Mouse (Mus musculus) heart, adult 9 months (tissue): ENCODE data around the gene Mtx1.

Source experiments
- DNase-seq, 2 experiments: peaks; one replicate each; pipeline ENCODE4 v3.0.0; 2022; ENCODE audit warnings: low spot score in 2 of 2

The Mtx1 gene

DNA sequence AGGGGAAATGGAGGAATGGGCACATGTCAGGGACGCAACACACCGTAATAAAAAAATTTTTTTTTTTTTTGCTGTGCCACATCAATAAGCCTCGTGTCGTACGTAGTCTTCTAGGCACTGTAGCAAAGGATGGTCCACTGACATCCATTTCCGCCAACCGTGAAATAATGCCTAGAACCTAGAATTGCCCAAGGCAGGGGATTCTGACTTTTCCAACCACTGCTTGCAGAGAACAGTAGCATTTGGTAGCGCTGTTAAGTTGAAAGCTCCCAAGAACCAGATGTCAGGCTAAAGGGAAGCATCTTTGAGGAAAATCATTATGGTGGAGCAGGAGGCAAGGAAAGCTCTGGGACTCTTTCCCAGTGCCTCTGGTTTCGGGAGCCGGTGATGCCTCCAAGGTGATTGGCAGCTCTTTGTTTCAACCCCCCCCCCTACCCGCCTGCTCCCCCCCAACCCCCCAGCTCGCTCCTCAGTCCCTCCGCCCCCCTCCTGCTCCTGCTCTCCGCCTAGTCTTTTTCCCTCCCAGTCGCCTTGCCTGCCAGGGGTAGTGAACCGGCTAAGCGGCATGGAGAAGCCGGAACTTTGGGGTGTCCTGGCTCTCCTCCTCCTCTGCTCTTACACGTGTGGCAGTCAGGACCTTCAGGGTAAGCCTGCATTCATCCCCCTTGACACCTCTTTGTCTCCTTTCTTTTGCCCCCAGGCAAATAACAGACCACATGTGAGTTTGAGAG is 12.0 kb downstream of the Mtx1 start, which contains the start of gene Thbs3:
Gene Thbs3, plus strand, starts transcription at position 500 of the 731 bp plus-strand sequence.
- peak in 1 of 2 experiments; percentile 28 for DNase-seq

DNA sequence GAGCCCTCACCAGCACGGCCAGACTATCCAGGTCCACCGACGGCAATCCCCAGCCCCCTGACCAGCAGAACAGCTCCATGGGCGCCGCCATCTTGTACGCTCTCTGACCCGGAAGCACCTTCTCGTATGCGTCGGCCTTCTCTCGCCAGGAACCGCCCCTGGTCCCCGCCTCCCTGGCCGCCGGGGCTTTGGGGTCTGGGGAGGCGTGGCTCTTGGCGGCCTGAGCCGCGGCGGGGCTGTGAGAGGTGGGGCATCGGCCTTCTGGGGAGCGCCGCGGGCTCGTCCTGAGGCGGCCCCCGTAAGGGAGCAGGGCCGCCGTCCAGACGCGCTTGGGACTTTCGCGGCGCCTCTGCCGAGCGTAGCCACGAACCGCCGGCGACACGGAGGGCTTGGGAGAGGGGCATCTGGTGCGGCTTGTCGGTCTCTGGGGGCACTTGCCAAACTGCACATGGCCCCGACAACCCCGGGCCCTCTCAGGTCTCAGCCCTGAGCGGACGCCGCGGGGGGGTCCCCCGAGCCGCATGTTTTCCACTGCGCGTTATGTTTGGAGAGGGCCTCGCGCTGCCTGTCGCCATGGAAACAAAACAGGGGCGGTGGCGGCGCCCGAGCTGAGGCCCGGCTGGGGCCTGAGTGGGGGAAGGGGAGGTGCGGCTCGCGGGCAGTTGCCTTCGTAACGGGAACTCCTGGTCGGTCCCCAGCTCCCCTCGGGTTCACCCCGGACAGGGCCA is 12.9 kb downstream of the Mtx1 start:
- DNase-seq = peak; percentile 94 to 96

DNA sequence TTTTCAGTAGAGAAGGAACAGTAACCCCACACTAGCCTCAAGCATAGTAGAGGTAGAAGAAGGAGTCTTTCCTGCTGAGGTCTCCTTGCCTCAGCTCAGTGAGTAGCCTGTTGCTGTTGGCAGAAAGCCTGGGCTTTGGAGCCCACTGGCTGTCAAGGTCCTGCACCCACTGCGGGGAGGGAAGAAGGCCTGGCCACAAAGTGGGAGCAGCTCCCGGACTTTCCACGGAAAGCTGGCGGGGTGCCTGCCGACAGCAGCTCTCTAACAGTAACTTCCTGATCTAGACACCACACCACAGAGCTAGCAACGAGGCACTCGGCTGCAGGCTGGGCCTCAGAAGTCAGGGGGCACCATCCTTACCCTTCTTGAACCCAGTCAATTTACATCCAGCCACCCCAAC is 16.2 kb downstream of the Mtx1 start:
- DNase-seq = no peak

DNA sequence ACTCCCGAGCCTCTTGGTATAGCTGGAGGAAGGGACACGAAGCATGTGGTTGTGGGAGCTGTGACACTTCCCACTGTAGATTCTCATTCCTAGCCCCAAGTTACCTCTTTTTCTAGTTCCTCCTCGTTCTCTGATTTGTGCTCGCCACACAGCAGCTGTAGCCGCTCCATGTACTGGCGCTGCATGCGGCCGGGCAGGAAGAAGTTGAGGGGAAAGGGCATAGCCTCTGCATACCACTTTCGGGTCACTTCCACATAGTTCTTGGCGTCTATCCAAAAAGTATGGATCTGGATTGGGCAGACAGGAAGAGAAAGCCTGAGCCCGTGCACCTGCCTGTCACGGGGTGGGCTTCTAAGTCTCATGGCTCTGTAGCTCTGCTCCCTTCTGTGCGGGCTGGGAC is 16.7 kb downstream of the Mtx1 start:
- DNase-seq = no peak

DNA sequence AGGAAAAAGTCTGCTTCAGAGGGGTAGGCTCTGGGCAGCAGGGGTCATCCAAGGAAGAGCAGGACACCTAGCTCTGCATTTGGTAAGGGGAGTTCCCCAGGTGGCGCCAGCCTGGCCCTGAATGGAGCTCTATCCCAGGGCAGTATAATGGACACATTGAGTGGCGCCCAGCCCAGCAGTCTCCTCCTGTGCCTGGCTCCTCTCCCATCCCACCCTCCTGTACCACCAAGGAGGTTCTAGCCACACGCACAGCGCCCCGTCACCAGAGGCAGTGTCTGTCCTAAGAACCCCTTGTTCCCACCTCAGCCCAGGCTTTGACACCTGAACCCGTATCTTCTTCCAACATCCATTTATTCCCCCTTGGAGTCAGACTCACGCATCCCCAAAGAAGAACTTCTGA is 17.2 kb downstream of the Mtx1 start:
- DNase-seq = no peak

DNA sequence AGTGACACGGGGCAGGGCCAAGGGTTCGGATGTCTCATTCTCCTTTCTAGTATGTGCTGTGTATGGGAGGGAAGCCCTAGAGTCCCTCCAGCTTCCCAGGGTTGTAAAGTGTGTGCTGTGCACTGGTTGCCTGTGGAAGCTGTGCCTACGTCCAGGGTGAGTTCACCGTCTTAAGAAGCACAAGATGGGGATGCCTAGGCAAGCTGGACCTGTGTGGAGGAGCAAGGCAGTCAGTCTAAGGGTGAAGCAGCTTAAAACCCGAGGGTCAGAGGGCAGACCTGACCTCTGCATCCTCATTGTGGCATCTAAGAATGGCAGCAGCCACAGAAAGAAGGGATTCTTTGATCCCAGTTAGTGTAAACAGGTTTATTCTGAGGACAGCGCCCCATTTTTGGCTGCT is 18.2 kb downstream of the Mtx1 start:
- no peak for DNase-seq

DNA sequence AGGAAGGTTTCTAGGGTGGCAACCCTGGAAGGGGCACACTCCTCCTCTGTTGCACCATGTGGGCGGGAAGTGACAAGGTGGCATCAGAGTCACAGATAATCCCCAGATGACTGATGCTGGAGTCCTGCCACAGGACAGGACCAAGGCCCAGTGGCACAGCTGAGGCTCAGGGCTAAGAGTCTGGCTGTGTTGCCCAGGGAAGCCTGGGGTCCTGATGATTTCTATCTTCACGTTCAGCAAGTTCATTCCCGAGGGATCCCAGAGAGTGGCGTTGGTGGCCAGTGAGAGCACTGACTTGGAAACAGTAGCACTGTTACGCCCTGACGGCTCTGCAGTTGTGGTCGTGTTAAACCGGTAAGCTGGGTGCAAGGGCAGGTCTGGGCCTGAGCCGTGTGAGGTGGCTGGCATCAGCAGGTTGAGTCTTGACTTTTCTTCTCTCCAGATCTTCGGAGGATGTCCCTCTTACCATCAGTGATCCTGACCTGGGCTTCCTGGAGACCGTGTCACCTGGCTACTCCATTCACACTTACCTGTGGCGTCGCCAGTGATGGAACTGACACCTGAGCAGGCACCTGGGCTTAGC is 18.7 kb downstream of the Mtx1 start:
- no peak for DNase-seq

DNA sequence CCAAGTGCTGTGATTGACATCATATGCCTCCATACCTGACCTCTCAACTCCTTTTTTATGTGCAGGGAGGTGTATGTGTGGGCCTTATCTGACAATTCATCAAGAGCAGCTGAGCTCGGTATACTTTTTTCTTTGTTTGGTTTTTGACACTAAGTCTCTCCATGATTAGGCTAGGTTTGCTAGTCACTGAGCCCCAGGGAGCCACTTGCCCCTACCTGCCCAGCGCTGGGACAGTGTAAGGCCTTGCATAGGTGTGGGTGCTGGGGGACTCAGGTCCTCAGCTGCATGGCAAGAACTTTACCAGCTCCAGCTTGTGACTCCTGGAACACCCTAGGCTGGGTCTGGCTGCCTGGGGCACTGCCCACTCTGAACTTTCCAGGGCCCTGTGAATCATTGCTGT is 20.2 kb downstream of the Mtx1 start:
- DNase-seq = no peak

DNA sequence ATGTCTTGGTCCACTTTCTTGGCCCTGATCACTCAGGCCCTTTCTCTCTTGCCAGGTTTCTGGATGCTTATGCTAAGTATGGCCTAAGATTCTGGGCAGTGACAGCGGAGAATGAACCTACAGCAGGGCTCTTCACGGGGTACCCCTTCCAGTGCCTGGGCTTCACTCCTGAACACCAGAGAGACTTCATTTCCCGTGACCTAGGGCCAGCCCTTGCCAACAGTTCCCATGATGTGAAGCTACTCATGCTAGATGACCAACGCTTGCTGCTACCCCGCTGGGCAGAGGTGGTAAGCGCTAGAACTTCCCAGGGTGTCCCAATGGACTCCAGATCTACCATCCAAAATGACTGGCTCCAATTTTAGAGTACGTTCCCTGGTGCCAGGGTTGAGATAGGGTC is 20.8 kb downstream of the Mtx1 start:
- DNase-seq = no peak

DNA sequence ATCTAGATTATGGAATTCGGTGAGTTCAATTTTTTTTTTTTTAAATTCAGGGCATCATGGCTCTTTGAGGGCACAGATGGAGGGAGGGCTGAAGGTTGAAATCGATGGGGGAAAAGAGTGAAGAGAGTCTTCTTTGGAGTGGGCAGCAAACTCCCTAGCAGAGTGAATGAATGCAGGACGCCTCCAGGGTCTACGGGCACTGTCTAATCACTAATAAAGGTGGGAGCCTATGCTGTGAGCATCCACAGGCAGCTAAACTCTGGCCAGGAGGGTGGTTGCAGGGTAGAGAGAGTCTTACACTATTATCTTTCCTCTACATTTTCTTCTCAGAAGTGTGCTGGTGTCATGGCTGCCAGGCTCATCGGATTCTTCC is 23.8 kb downstream of the Mtx1 start:
- DNase-seq = no peak

DNA sequence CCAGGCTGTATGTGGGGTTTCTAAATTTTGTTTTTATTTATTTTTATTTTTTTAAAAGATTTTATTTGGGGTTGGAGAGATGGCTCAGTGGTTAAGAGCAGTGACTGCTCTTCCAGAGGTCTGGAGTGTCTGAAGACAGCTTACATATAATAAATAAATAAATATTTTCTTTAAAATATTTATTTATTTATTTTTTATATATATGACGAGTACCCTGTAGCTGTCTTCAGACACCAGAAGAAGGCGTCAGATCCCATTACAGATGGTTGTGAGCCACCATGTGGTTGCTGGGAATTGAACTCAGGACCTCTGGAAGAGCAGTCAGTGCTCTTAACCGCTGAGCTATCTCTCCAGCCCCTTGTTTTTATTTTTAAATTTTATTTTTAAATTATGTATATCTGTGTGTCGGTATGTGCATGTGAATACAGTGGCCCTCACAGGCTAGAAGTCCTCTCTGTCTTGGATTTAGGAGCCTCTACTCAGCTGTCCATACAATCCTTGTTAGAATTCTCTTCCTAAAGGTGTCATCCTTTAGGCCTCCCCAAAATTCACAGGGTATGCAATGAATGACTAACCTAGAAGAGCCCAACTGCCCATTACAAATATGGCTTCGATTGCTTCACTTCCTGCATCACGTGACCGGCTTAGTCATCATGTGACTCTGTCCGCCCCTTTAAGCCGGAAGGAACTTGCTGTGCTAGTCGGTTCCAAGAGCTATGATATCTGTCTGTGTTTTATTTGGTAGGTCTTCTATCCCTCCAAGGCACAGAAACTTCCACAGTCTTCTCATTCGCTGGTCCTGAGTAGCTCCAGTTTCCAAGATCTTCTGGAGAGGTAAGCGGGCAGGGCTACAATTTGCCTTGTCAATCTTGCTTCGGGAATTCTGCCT is 24.4 kb downstream of the Mtx1 start, which contains the start of gene Gba:
Gene Gba, plus strand, starts transcription at position 676 of the 889 bp plus-strand sequence.
- DNase-seq = peak; percentile 72 to 87

DNA sequence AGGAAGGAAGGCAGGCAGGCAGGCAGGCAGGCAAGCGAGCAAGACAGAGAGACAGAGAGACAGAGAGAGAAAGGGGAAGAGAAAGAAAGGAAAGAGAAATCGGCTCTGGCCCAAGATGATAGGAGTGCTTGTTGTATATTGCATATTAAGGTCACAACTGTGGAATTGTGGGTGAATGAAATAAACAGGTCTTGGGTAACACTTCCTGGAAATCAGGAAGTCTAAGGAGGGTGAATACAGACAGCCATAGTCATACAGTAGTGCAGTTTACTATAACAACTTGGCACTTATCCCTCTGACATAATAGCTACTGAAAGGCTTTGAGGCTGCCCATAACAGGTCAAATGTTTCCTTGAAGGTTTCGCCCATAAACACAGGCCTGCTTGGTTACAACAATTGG is 27.0 kb downstream of the Mtx1 start:
- DNase-seq = no peak

DNA sequence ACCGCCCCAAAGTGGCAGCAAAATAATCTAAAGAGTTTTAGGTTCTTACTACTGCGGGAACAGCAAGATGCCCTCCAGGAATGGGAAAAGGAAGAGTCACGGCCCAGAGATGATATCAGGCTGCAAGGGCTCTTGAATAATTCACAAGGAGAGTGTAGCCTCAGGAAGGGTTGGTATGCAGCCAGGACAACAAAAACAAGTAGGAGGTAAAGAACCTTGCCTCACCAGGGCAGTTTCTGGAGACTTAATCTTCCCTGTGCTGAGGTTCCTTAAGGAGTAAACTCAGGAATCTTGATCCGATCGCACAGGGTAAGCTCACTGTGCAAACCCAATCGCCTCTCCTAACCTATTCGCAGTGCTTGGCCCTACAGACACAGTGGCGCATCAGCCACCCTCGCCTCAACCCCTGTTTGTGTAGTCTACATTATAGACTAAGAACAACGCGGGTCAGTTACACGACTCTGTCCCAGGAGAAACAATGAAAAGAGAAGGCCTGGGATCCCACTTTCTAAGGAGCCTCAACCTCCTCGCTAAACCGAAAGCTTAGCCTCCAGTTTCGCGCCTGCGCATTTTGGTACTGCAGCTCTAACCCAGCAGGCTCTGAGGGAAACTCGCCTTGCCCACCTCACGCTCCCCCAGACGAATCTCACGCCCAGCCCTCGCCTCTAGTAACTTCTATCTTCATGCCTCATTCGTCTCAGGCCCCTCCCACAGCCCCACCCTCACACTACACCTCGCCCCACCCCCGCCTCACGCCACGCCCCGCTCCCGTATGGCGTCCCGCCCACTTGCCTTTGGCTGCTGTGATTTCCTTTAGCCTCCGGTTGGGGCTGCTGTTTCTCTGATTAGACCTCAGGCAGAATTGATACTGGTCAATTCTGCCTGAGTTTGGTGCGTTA is 30.7 kb downstream of the Mtx1 start:
- peak; percentile 90 for DNase-seq

DNA sequence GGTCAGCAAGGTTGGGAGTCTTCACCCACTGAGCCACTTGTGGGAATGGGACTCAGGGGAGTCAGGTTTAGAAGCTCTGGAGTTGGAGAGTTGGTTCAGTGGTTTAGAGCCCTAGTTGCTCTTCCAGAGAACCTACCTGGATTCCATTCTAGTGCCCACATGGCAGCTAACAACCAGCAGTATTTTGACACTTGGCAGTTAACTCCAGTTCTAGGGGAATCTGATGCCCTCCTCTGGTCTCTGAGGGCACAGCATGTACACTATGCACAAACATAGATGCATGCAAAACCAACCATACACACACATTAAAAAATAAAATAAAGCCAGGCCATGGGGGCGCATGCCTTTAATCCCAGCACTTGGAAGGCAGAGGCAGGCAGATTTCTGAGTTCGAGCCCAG is 33.0 kb downstream of the Mtx1 start:
- DNase-seq = no peak

DNA sequence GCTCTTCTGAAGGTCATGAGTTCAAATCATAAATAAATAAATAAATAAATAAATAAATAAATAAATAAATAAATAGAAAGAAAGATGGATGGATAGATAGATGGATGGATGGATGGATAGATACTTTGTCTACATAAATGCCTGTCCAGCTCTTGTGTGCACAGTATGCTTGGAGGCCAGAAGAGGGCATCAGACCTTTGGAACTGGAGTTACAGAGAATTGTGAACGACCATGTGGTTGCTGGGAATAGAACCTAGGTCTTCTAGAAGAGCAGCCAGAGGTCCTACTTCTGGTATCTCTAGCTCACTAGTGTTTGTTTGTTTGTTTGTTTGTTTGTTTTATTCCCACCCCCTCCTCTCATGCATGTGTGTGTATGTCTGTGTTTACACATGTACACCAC is 33.5 kb downstream of the Mtx1 start:
- DNase-seq = no peak

DNA sequence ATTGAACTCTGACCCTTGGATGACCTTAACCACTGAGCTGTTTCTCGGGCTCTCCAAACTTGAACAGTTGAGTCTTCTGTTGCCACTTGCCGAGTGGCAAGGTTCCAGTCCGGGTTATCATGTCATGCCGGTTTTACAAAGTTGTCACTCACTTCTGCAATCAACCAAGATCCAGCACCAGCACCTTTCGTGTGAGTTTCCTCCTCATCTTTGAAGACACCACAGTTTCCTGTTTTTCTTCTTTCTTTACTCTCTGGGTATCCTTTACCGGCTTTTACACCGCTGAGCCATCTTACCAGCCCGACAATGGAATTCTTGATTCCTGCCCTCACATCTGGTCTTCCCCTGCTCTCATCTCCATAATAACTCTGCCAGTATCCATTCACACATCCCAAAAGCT is 36.5 kb downstream of the Mtx1 start:
- DNase-seq = no peak

DNA sequence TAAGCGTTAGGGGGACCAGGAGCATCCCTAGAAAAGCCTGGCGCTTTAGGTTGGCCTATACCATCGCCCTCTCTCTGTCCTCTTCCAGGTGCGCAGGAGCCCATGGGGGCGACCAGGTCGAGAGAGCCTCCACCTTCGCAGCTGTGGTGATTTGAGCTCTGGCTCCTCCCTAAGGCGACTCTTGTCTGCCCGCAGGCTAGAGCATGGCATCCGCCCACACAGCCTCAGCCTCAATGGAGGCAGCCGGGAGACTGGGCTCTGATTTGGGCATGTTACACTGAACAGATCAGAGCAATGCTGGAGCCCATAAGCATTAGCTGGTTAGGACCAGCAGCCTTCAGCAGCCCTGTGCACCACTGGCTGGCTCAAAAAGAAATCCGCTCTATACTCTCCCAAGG is 38.4 kb downstream of the Mtx1 start:
- no peak for DNase-seq

DNA sequence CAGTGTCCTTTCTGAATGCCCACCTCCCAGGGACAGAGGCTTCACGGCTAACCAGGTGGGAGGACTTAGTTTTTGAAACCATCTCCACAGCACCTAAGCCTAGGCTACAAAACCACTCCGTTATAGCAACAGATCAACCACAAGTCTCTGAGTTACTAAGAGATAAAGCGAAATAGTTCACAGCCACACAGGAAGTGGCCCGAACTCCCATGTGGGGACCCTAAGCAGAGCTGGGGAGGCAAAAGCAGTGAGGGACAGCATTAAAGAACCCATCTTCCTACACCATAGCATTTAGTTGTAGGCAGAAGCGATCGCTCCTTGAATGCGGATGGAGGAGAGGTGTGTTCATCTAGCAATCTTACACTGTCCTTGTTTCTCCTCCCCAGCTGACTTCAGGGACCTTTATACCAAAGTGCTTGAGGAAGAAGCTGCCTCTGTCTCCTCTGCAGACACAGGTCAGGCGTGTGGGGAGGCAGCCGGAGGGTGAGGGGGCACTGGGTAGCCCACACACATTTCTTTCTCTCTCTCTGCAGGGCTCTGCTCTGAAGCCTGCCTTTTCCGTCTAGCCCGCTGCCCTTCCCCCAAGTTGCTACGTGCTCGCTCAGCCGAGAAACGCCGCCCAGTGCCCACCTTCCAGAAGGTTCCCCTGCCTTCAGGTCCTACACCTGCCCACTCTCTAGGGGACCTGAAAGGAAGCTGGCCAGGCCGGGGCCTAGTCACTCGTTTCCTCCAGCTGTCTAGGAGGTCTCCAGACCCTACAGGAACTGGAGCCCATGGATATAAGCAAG is 39.0 kb downstream of the Mtx1 start:
- no peak for DNase-seq

DNA sequence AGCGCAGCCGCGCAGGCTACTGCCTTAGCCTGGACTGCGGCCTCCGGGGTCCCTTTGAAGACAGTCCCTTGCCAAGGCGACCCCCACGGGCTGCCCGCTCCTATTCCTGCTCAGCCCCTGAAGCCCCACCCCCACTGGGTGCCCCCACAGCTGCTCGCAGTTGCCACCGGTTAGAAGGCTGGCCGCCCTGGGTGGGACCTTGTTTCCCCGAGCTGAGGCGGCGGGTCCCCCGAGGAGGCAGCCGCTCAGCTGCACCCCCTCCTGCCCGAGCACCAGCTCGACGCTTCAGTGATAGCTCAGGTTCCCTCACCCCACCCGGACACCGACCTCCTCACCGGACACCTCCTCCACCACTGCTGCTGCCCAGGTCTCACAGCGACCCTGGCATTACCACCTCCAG is 39.7 kb downstream of the Mtx1 start:
- DNase-seq = no peak

DNA sequence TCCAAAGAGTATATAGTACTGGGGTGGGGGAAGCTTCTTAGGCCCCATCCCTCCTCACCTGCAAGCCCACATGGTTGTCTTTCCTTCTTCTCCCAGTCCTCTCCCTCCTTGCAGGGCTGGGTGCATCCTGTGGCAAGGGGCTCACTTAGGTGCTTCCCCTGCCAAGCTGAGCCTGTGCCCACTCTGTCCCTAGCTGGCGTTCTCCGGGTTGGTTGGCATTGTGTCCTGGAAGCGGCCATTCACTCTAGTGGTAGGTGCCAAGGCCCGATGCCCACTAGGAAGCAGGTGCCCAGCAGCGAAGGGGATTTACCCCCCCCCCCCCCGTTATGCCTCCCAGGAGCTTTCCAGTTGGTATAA is 43.0 kb downstream of the Mtx1 start:
- no peak for DNase-seq
